Mouse (Mus musculus): ENCODE measurements at regions not wholly inside any gene's neighbourhood (a gene's known extent, or its start where the extent isn't known, plus 50 kb on each side); places are given as distances from the start of the nearest gene placed in this dataset.

DNA sequence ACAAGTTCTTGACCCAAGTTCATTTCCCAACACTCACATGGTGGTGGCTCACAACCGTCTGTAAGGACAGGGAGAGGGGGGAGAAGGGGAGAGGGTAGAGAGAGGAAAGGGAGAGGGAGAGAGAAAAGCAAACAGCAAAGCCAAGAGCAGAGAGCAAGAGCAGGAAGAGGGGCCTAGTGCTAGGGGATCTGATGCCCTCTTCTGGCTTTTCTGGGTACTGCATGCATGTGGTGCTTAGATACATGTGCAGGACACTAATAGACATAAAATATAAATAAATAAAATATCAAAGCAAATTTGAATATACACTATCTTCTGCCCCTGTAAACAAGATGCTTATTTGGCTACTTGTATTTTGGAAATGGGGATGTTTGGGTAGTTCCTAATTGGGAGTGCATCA lies 91.2 kb downstream of the Rnf138rt1 start:
- peak; percentile 16 for DNase-seq (ENCODE audit: low spot score)
